Mouse (Mus musculus) limb, embryonic 10.5 days (tissue): Measurements from ENCODE around the gene Amdhd2. TPM values are rescaled to one million over a fixed set of nuclear protein-coding genes. Genes with fewer than 3 reads are reported as not detected.
A peak's percentile ranks its signal among the peaks of the same experiment; 100 is the strongest.

Experiments
- DNase-seq: peaks from one replicate; pipeline ENCODE4 v3.0.0-alpha.2; 2017; ENCODE audit warnings: low spot score
- H3K27ac ChIP-seq: fragments of 300-500 bp; sonication (generic); 2 replicates; pipeline ENCODE4 v1.5.1; 2016; ENCODE audit warnings: mild to moderate bottlenecking
- H3K27me3 ChIP-seq: fragments of 300-500 bp; sonication (generic); 2 replicates; pipeline ENCODE4 v1.6.1; 2016; ENCODE audit warnings: low read depth, mild to moderate bottlenecking; ENCODE audit not compliant: poor library complexity, severe bottlenecking
- H3K36me3 ChIP-seq: fragments of 300-500 bp; sonication (generic); 2 replicates; pipeline ENCODE4 v1.6.1; 2016; ENCODE audit warnings: mild to moderate bottlenecking, moderate library complexity
- H3K4me1 ChIP-seq: fragments of 300-500 bp; sonication (generic); 2 replicates; pipeline ENCODE4 v1.6.1; 2016
- H3K4me3 ChIP-seq: fragments of 300-500 bp; sonication (generic); 2 replicates; pipeline ENCODE4 v1.5.1; 2016; ENCODE audit warnings: mild to moderate bottlenecking, moderate library complexity
- H3K9me3 ChIP-seq: fragments of 300-500 bp; sonication (generic); replicated peaks from 2 replicates; pipeline ENCODE4 v1.6.1; 2016; ENCODE audit warnings: mild to moderate bottlenecking
- WGBS: fragments of 180-500 bp; shearing (Covaris S2); methylation state at CpG from one replicate; pipeline ENCODE4 v1.1.7; 2016; 5-methylcytosine and 5-hydroxymethylcytosine counted together
- polyA plus RNA-seq: library from polyadenylated mRNA; unstranded; fragments of >200 nt; fragmentation: Nextera tagmentation; extraction: Ambion mirVana; gene quantifications from 2 replicates; pipeline ENCODE4 v1.2.1, GENCODE M21; 2016

Amdhd2 gene
- polyA plus RNA-seq, 1 experiment from 2014 or later, result 49.5 TPM

DNA sequence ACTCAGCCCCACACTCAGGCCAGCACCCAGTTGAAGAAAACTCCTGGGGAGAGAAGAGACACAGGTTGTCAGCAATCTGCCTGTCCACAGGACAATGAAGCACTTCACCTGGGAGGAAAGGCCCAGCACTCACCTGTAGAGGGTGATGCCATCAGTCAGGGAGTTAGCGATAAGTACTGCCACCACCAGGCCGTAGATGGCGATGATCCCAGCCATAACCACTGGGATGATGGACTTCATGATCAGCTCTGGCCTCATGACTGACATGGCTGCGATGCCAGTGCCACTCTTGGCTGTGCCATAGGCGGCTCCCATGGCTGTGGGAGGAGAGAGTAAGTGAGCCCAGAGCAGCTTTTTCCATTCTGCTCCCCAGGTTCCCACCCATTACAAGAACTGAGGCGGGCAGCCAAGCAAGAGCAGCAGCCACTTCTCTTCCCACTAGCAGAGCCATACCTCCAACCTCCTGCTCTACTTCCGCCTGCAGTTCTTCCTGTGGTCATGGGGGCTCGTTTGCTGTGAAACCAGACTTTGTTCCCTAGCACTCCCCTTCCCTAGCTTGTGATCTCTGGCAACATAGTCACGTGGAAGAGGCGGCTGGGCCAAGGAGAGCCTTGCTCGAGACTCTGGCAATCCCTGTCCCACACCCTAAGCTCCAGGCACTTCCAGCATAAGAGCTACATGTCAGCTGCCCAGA, 1.1 kb upstream of the Amdhd2 start:
- H3K4me1 ChIP-seq, result peaks cover 33% of the 10 kb centered on the region
- H3K9me3 ChIP-seq, result no peaks in the 10 kb centered on the region
- WGBS, result 83% methylated on average over 11 of the region's 11 CpGs
- H3K27ac ChIP-seq, result no peak overlapping the region
- no peaks in the 10 kb centered on the region for H3K27me3 ChIP-seq
- H3K36me3 ChIP-seq, result peaks cover 35% of the 10 kb centered on the region
- no peak overlapping the region for H3K4me3 ChIP-seq
- DNase-seq, result no peak

DNA sequence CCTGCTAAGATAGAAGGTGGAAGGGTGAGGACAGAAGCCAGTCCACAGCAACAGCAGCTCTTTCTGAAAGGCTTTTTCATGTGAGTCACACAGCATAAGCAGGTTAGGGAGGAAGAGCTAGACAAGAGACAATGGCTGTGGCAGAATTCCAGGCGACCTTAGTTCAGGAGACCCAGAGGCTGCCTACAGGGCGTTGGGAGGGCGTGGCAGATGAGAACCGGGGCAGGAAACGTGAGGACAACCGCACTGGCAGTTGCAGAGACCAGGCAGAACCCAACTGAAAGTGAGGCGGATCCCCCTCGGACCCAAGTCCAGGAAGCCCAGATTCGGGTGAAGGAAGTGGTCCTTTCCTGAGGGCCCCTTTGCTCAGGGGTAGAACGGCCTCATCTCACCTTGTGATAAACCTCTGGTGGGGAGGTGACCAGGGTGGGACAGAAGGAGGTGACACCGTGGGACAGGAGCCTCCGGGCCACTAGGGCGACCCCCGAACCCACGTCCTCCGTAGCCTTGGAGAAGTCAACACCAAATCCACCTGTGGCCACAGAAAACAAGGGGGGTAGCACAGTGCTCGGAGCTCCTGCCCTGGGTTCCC, 886 bp downstream of the Amdhd2 start:
- Histone ChIP-seq H3K27me3 (no peaks in the 10 kb centered on the region), H3K4me3 (peak overlapping the region; percentile 75), H3K27ac (peak overlapping the region; percentile 84), H3K9me3 (no peaks in the 10 kb centered on the region), H3K36me3 (peaks cover 39% of the 10 kb centered on the region), H3K4me1 (peaks cover 23% of the 10 kb centered on the region)
- DNase-seq, result no peak
- 23% methylated on average over 17 of the region's 17 CpGs for WGBS

DNA sequence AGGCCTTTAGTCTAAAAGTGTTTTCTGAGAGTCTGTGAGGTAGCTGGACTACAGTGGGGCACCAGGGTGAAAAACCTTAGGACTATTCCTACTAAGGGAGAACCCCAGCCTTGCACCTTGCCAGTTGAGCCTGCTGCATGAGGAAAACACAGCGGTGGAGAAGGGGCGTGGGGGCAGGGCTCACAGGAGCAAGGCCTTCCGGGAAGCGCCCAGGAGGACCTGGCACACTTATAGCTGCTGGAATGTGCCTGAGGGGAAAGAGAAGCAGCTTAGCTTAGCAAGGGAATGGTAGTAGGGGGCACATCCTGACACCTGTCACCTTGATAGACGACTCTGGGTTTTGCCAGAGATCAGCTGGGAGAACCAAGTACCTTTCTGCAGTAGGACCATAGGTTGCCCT, 2.1 kb downstream of the Amdhd2 start:
- DNase-seq, result no peak
- 82% methylated on average over 5 of the region's 5 CpGs for WGBS

DNA sequence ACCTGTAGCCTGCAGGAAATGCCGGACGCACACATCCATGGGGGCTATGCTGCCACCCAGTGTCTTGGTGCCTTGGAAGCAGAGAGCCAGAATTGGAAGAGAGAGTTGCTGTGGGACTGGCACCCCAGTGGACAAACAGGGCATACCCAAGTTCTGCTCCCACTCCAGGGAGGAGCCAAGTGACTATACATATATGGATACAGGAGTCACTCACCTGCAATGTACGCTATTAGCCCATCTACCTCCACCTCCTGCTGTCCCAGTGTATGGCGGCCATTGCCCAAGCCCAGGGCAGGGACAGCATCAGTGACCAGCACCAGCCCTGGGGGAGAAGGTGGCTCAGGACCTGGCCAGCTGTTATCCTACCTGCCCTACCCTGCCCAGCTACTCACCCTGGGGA, 6.0 kb downstream of the Amdhd2 start:
- WGBS, result 89% methylated on average over 4 of the region's 4 CpGs

More for the DNA sequence above, 2.1 kb downstream of the Amdhd2 start:
- H3K27ac ChIP-seq, result no peak overlapping the region
- peaks cover 19% of the 10 kb centered on the region for H3K4me1 ChIP-seq
- no peaks in the 10 kb centered on the region for H3K27me3 ChIP-seq
- no peak overlapping the region for H3K4me3 ChIP-seq
- no peaks in the 10 kb centered on the region for H3K9me3 ChIP-seq
- peaks cover 39% of the 10 kb centered on the region for H3K36me3 ChIP-seq

DNA sequence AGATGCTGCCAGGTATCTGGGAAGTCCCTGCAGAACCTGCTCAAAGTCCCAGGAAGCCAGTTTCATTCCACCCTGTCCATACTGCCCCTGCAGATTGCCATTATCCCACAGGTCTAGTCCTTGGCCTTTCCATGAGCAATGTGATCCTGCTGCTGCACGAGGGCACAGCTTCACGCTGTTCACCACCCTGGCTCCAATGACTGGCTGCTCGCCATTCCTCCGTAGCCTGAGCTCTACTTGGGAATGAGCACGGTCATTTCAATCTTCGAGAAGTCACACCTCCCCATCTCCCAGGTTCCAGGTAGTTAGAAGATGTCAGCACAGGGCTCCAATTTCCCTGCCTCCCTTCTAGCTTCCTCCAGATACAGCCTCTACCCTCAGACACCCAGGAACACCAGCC, 6.4 kb downstream of the Amdhd2 start:
- H3K36me3 ChIP-seq, result peaks cover 36% of the 10 kb centered on the region
- no peak overlapping the region for H3K4me3 ChIP-seq
- H3K27me3 ChIP-seq, result no peaks in the 10 kb centered on the region
- DNase-seq, result no peak
- no peak overlapping the region for H3K27ac ChIP-seq
- no peaks in the 10 kb centered on the region for H3K9me3 ChIP-seq
- H3K4me1 ChIP-seq, result peaks cover 6% of the 10 kb centered on the region
- WGBS, result 94% methylated on average over 6 of the region's 6 CpGs

More for the DNA sequence above, 6.0 kb downstream of the Amdhd2 start:
- H3K9me3 ChIP-seq, result no peaks in the 10 kb centered on the region
- H3K4me3 ChIP-seq, result no peak overlapping the region
- H3K4me1 ChIP-seq, result peaks cover 4% of the 10 kb centered on the region
- no peak for DNase-seq
- H3K27ac ChIP-seq, result no peak overlapping the region
- no peaks in the 10 kb centered on the region for H3K27me3 ChIP-seq
- H3K36me3 ChIP-seq, result peaks cover 36% of the 10 kb centered on the region

DNA sequence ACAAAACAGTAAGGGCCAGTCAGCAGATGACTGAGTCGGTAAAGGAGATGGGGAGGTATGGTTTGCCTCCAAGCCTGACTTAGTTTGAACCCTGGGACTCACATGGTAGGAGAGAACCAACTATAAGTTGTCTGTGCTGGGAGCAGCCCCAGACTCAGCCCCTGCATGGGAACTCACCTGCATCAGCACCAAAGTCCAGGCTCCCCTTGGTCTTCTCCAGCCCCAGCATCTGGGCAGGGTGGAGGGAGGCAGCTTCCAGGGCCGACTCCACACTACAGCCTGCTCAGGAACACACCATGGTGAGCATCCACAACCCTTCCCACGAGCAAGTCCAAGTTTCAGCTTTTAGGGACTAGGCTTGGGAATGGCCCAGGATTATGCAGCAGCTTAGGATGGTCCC, 7.2 kb downstream of the Amdhd2 start:
- H3K27me3 ChIP-seq, result no peaks in the 10 kb centered on the region
- H3K4me1 ChIP-seq, result peaks cover 11% of the 10 kb centered on the region
- H3K27ac ChIP-seq, result no peak overlapping the region
- H3K36me3 ChIP-seq, result peaks cover 36% of the 10 kb centered on the region
- H3K9me3 ChIP-seq, result no peaks in the 10 kb centered on the region
- WGBS, result 89% methylated on average over 3 of the region's 3 CpGs
- DNase-seq, result no peak
- H3K4me3 ChIP-seq, result no peak overlapping the region

DNA sequence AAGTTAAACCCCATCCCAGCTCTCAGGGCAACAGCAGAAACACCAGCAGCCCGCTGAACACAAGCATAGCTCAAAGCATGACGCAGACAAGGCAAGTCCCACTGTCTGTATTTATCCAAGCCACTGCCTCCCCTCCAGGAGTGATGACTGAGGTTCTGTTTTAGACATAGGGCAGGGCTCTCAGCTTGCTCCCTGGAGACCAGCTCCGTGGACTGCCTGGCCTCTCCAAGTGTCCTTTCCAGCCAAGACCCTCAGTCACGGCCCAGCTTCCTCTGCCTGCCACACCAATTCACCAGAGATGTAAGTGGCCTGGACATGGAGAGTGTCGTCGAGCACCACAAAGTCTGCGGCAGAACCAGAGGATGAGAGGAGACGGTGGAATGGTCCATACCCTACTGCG, 7.8 kb downstream of the Amdhd2 start:
- peaks cover 36% of the 10 kb centered on the region for H3K36me3 ChIP-seq
- no peaks in the 10 kb centered on the region for H3K27me3 ChIP-seq
- H3K4me1 ChIP-seq, result peaks cover 14% of the 10 kb centered on the region
- no peaks in the 10 kb centered on the region for H3K9me3 ChIP-seq
- WGBS, result 93% methylated on average over 9 of the region's 9 CpGs
- H3K27ac ChIP-seq, result no peak overlapping the region
- no peak for DNase-seq
- H3K4me3 ChIP-seq, result no peak overlapping the region

DNA sequence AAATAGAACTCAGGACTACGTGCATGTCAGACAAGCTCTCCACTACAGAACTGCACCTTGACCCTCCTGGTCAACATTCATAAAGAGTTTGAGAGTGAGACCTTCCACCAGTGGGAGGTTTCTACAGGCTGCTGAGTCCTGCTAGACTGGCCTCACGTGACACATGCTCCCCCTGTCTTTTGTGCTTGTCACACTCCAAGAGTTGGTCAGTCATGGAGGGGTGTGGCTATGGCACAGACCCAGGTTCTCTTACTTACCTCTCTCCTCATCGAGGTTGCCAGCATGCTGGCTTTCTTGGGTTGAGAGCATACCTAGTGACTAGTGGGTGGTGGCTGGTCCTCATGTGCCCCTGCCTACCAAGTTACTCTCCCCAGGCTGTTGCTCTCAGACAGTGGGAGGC, 9.1 kb downstream of the Amdhd2 start:
- peaks cover 14% of the 10 kb centered on the region for H3K4me1 ChIP-seq
- 75% methylated on average over 3 of the region's 3 CpGs for WGBS
- H3K9me3 ChIP-seq, result no peaks in the 10 kb centered on the region
- no peak overlapping the region for H3K27ac ChIP-seq
- no peak overlapping the region for H3K4me3 ChIP-seq
- DNase-seq, result no peak
- no peaks in the 10 kb centered on the region for H3K27me3 ChIP-seq
- H3K36me3 ChIP-seq, result peaks cover 36% of the 10 kb centered on the region

DNA sequence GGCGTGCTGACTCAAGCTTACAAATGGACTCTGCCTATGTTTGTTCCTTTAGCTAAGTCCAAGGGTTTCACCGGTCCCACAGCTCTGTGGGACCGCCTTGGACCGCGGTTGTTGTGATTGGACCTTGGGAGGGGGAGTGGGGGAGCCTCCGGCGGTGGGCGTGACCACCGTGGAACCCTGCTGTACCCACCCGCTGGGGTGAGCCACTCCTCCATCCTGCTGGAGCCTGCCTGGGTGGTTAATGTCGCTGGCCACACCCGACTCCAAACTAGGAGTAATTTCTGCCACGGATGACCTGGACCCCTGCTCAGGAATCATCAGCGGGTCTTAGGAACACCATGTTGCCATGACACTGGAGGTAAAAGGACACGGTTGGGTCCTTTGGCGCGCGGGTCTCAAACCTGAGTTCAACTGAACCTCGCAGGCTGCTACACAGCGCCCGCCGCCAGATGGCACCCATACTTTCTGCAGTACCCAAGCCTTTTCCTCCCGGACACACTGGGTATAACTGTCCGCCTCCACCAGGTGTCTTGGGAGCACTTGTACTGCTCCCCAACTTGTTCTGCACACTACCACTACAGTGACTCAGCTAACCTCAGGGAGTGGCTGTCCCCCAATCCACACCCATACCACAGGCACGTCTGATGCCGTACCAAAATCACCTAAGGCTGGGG, 11.5 kb downstream of the Amdhd2 start:
- DNase-seq, result peak; percentile 88
- no peaks in the 10 kb centered on the region for H3K27me3 ChIP-seq
- WGBS, result 1% methylated on average over 26 of the region's 26 CpGs
- peak overlapping the region; percentile 68 for H3K27ac ChIP-seq
- H3K4me3 ChIP-seq, result peak overlapping the region; percentile 53
- peaks cover 14% of the 10 kb centered on the region for H3K4me1 ChIP-seq
- H3K36me3 ChIP-seq, result peaks cover 21% of the 10 kb centered on the region
- no peaks in the 10 kb centered on the region for H3K9me3 ChIP-seq

DNA sequence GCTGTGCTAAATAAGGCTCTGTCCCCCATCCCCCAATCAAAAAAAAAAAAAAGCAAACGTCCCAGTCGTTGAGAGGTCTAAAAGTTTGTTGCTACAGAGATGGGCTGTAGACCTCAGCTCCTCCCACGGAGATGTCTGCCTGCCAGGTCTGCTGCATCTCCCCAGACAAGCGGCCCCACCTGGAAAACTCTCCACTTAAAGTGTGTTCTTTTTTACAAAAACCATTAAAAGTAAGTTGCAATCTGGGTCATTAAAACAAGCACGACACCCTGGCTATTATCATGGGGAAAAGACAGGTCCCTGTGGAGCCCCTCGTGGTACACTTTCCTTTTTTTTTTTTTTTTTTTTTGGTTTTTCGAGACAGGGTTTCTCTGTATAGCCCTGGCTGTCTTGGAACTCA, 12.2 kb downstream of the Amdhd2 start:
- peak overlapping the region; percentile 68; the same call in 1 of the 2 replicates for H3K27ac ChIP-seq
- 18% methylated on average over 7 of the region's 7 CpGs for WGBS
- peaks cover 15% of the 10 kb centered on the region for H3K36me3 ChIP-seq
- H3K27me3 ChIP-seq, result no peaks in the 10 kb centered on the region
- H3K4me1 ChIP-seq, result peaks cover 14% of the 10 kb centered on the region
- no peak for DNase-seq
- peak overlapping the region; percentile 53 for H3K4me3 ChIP-seq
- no peaks in the 10 kb centered on the region for H3K9me3 ChIP-seq

DNA sequence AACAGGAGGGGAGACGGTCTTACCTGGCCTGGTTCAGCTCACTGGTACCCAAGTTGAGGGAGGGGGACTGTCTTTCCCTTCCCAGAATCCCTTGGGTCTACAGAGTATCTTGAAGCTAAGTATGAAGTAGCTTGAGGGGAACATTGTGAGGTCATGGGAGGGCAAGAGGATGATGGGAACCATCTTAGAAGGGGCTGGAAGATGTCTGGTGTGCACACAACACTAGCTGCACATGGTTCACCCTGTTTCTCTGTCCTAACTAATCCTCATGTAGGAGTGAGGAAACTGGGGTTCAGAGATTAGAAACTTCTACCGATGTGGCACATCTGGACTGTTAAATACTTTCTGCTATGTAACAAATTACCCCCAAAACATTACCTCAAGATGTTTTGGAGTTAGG, 12.7 kb downstream of the Amdhd2 start, which contains the start of gene Pdpk1:
Gene Pdpk1, minus strand, starts transcription at position 101 of the 400 bp plus-strand sequence.
- no peak for DNase-seq
- peaks cover 14% of the 10 kb centered on the region for H3K4me1 ChIP-seq
- no peaks in the 10 kb centered on the region for H3K9me3 ChIP-seq
- 83% methylated on average over 2 of the region's 2 CpGs for WGBS
- no peaks in the 10 kb centered on the region for H3K27me3 ChIP-seq
- peak within 1 kb of the TSS; percentile 53 for H3K4me3 ChIP-seq
- H3K36me3 ChIP-seq, result peaks cover 9% of the 10 kb centered on the region; the same call in 1 of the 2 replicates
- H3K27ac ChIP-seq, result peak within 1 kb of the TSS; percentile 68

DNA sequence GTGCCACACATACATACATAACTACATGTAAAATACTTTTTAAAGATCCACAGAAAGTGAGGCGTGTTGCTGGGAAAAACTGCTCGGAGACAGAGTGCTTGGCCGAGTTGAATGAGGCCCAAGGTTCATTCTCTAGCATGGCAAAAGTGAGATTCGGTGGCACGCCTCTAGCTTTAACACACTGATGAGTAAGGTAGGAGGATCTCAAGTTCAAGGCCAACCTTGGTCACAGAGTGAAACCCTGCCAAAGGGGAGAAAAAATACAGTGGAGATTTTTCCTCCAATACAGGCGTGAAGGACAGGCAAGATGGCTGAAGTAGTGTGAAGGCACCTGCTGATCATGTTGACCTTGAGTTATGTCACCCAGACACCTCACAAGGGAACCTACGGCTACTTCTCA, 14.1 kb downstream of the Amdhd2 start:
- Histone ChIP-seq H3K4me1 (peaks cover 14% of the 10 kb centered on the region), H3K27ac (no peak overlapping the region), H3K36me3 (no peaks in the 10 kb centered on the region), H3K4me3 (no peak overlapping the region), H3K27me3 (no peaks in the 10 kb centered on the region), H3K9me3 (no peaks in the 10 kb centered on the region)
- 86% methylated on average over 7 of the region's 7 CpGs for whole genome bisulfite sequencing
- no peak for DNase-seq

DNA sequence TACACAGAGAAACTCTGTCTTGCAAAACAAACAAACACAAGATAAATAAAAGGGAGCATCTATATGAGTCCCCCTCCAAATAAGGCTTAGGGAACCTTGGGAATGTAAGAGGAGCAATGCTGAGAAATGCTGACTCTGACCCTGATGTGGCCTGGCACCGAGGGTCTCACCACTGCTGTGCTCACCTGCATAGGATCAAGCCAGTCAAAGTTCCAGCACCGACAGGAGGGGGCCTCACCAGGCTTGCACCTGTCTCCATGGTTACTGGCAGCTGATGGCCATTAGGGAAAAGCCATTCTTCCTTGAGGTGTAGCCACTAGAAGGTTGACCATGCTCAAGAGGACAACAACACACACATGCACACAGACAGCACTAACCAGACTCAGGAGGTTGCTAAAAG, 20.7 kb downstream of the Amdhd2 start:
- DNase-seq, result no peak
- H3K36me3 ChIP-seq, result no peaks in the 10 kb centered on the region
- 43% methylated on average over 2 of the region's 2 CpGs for WGBS
- H3K9me3 ChIP-seq, result no peaks in the 10 kb centered on the region
- H3K27me3 ChIP-seq, result no peaks in the 10 kb centered on the region
- H3K4me3 ChIP-seq, result no peak overlapping the region
- H3K27ac ChIP-seq, result no peak overlapping the region
- peaks cover 20% of the 10 kb centered on the region for H3K4me1 ChIP-seq
